Mouse (Mus musculus) MEL (cell line): Measurements from ENCODE around the gene Skor1.

ENCODE experiments used
- CTCF ChIP-seq, 3 experiments: IDR thresholded peaks in 2 of 3; conservative IDR thresholded peaks in 1 of 3; 2 replicates each; pipeline ENCODE4 v1.5.1; 2011 to 2012; ENCODE audit warnings: low read length in 3 of 3, low read depth in 2 of 3, mild to moderate bottlenecking in 2 of 3, improper control_type of control experiment in 1 of 3, inconsistent platforms in 1 of 3, mixed read lengths in 1 of 3, moderate library complexity in 1 of 3; ENCODE audit not compliant: control insufficient read depth in 1 of 3, insufficient read depth in 1 of 3, poor library complexity in 1 of 3, severe bottlenecking in 1 of 3
- EP300 ChIP-seq, 2 experiments: IDR thresholded peaks; 2 replicates each; pipeline ENCODE4 v1.6.1; 2011; ENCODE audit warnings: improper control_type of control experiment in 2 of 2, low read length in 2 of 2, low read depth in 1 of 2, mild to moderate bottlenecking in 1 of 2
- ETS1 ChIP-seq: IDR thresholded peaks from 2 replicates; pipeline ENCODE4 v1.6.1; 2012; ENCODE audit warnings: low read depth, mild to moderate bottlenecking, inconsistent platforms, low read length, improper control_type of control experiment, moderate library complexity
- GATA1 ChIP-seq: IDR thresholded peaks from 2 replicates; pipeline ENCODE4 v1.6.1; 2011; ENCODE audit warnings: low read depth, low read length, improper control_type of control experiment
- KAT2A ChIP-seq: conservative IDR thresholded peaks from 2 replicates; pipeline ENCODE4 v1.6.1; 2012; ENCODE audit warnings: low read depth, low read length, improper control_type of control experiment, inconsistent platforms
- MAFK ChIP-seq: IDR thresholded peaks from 2 replicates; pipeline ENCODE4 v1.6.1; 2011; ENCODE audit warnings: low read depth, mild to moderate bottlenecking, low read length, improper control_type of control experiment, borderline replicate concordance
- MXI1 ChIP-seq: IDR thresholded peaks from 2 replicates; pipeline ENCODE4 v1.6.1; 2011; ENCODE audit warnings: mild to moderate bottlenecking, low read depth, low read length, improper control_type of control experiment
- POLR2A ChIP-seq, 2 experiments: IDR thresholded peaks; 2 replicates each; pipeline ENCODE4 v1.6.1; 2011 to 2012; ENCODE audit warnings: low read length in 2 of 2, mild to moderate bottlenecking in 2 of 2, control low read depth in 1 of 2, improper control_type of control experiment in 1 of 2, low read depth in 1 of 2, moderate library complexity in 1 of 2; ENCODE audit not compliant: control insufficient read depth in 1 of 2, insufficient read depth in 1 of 2, poor library complexity in 1 of 2
- TAL1 ChIP-seq: IDR thresholded peaks from 2 replicates; pipeline ENCODE4 v1.6.1; 2012; ENCODE audit warnings: mild to moderate bottlenecking, inconsistent platforms, low read length, moderate library complexity, mixed read lengths
- TCF12 ChIP-seq: IDR thresholded peaks from 2 replicates; pipeline ENCODE4 v1.6.1; 2014; ENCODE audit warnings: low read depth, mild to moderate bottlenecking, inconsistent platforms, low read length, improper control_type of control experiment, moderate library complexity
- USF1 ChIP-seq: IDR thresholded peaks from 2 replicates; pipeline ENCODE4 v1.6.1; 2014; ENCODE audit warnings: low read depth, mild to moderate bottlenecking, inconsistent platforms, low read length, improper control_type of control experiment, moderate library complexity
- ZMIZ1 ChIP-seq: IDR thresholded peaks from 2 replicates; pipeline ENCODE4 v1.6.1; 2012; ENCODE audit warnings: low read depth, mild to moderate bottlenecking, inconsistent platforms, low read length, improper control_type of control experiment, moderate library complexity

GRCm38 (mm10) chr9:63165070-63165469, 16.3 kb upstream of the Skor1 start:
- TF ChIP-seq CTCF (IDR thresholded peaks at IDR 0.05 in 2 of 3, conservative IDR thresholded peaks at IDR 0.05 in 1 of 3; ENCODE audit: control insufficient read depth in 1 of 3, insufficient read depth in 1 of 3, low read depth in 2 of 3, low read length in 3 of 3, poor library complexity in 1 of 3, severe bottlenecking in 1 of 3), result no peak
- no peak for TF ChIP-seq POLR2A (IDR thresholded peaks at IDR 0.05; ENCODE audit: control insufficient read depth in 1 of 2, insufficient read depth in 1 of 2, low read depth in 1 of 2, low read length in 2 of 2, poor library complexity in 1 of 2)
- TF ChIP-seq ZMIZ1, result no peak
- no peak for TF ChIP-seq TCF12
- no peak for TF ChIP-seq MXI1
- no peak for TF ChIP-seq KAT2A
- no peak for TF ChIP-seq EP300 (IDR thresholded peaks at IDR 0.05; ENCODE audit: low read depth in 1 of 2, low read length in 2 of 2)
- TF ChIP-seq USF1, result no peak
- no peak for TF ChIP-seq MAFK
- TF ChIP-seq TAL1, result no peak
- no peak for TF ChIP-seq GATA1
- no peak for TF ChIP-seq ETS1
